Mouse (Mus musculus): ENCODE results near the gene Slc10a6. TPM values are rescaled to one million over a fixed set of nuclear protein-coding genes. Genes with fewer than 3 reads are reported as not detected.
A peak's percentile ranks its signal among the peaks of the same experiment; 100 is the strongest.

The Slc10a6 gene
- 0.38 and 0.52 TPM in 2 replicates for polyA plus RNA-seq (2014; fragmentation: Nextera tagmentation; extraction: Ambion mirVana)

DNA sequence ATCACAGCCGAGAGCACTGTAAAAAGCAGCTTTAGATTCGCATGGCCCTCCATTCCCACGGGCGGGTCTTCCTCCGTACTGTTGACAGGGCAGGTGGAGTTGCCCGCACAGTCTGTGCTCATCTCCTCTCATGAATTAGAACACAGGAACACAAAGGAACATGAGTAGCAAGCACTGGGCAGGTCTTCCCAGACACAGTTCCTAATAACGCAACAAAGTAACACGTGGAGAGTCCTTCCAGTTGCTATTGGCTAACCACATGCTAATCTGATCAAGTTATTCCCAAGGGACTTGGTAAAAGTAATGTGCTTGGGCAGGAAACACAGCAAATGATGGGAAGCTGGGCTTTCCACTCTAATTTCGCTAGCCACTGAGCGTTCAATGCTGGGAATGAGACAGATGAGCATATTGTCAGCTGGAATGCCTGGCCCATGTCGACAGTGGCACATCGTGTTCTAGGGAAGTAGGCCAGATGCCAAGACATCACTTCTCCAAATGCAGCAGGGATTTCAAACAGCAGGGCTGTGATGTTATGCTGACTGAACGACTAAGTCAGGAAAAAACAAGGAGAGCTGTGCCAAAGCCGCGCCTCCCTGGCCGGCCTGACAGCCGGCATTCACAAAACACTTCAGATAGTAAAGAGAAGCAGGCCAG, at the start of gene Slc10a6:
Gene Slc10a6, minus strand, starts transcription at position 293 of the 654 bp plus-strand sequence.
- Histone ChIP-seq H3K9ac (no peak within 1 kb of the TSS), H3K9me3 (ENCODE audit: control insufficient read depth, low read length) (no peaks in the 10 kb centered on the region), H3K4me3 (replicated peaks; ENCODE audit: low read length) (no peak within 1 kb of the TSS), H3K36me3 (replicated peaks; ENCODE audit: control insufficient read depth, insufficient read depth) (no peaks in the 10 kb centered on the region), H3K27me3 (ENCODE audit: control insufficient read depth, insufficient read depth, low read length) (no peaks in the 10 kb centered on the region), H3K4me2 (replicated peaks) (no peak within 1 kb of the TSS), H3K4me1 (replicated peaks; ENCODE audit: control insufficient read depth, insufficient read depth, low read length) (peaks cover 11% of the 10 kb centered on the region; the same call in 1 of the 2 replicates), H3K27ac (peak within 1 kb of the TSS; percentile 43; the same call in 1 of the 2 replicates)
- ATAC-seq (ENCODE audit: low FRiP score): peak; percentile 79; the same call in 1 of the 2 replicates
- 58% methylated on average over 17 of the region's 17 CpGs for WGBS
- DNase-seq (ENCODE audit: low spot score): peak; percentile 69

DNA sequence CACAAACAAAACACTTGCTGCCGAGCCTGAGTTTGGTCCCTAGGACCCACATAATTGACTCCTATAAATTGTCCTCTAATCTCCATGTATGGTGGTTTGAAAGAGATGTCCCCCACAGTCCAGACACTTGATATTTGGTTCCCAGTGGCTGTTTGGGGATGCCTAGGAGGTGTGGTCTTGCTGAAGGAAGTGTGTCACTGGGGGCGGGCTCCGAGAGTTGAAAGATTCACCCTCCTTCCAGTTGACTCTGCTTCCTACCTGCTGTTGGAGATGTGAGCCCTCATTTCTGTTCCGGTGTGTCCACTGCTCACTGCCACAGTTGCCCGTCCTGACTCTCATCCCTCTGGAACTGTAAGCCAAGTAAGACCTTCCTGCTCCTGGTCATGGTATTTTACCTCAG, 49.8 kb upstream of the Slc10a6 start:
- 96% methylated on average over 5 of the region's 5 CpGs for WGBS
- Histone ChIP-seq H3K27ac (no peak overlapping the region), H3K4me2 (replicated peaks) (no peak overlapping the region), H3K4me3 (replicated peaks; ENCODE audit: low read length) (no peak overlapping the region), H3K9me3 (ENCODE audit: control insufficient read depth, low read length) (no peaks in the 10 kb centered on the region), H3K9ac (no peak overlapping the region), H3K27me3 (ENCODE audit: control insufficient read depth, insufficient read depth, low read length) (no peaks in the 10 kb centered on the region), H3K4me1 (replicated peaks; ENCODE audit: control insufficient read depth, insufficient read depth, low read length) (no peaks in the 10 kb centered on the region), H3K36me3 (replicated peaks; ENCODE audit: control insufficient read depth, insufficient read depth) (no peaks in the 10 kb centered on the region)
- DNase-seq (ENCODE audit: low spot score): no peak
- ATAC-seq (ENCODE audit: low FRiP score): no peak

DNA sequence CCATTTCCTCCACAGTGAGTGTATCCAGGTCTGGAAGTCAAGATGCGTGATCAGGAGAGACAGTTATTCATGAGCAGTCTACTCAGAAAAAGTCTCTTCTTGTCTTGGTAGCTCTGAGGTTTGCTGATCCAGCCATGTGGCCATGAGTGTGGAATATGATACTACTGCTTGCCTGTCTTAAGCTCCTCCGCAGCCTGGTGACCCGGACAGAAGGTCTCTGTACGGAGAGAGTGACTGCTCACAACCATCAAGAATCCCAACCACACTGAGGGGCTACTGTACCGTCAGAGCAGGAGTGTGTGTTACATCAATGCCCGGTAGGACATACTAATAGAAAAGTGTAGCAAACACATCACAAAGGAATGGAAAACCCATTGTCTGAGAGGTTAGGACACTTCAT, 48.7 kb upstream of the Slc10a6 start:
- DNase-seq (ENCODE audit: low spot score) (no peak), ATAC-seq (ENCODE audit: low FRiP score) (no peak)
- Histone ChIP-seq H3K9me3 (ENCODE audit: control insufficient read depth, low read length) (no peaks in the 10 kb centered on the region), H3K9ac (no peak overlapping the region), H3K4me2 (replicated peaks) (no peak overlapping the region), H3K27me3 (ENCODE audit: control insufficient read depth, insufficient read depth, low read length) (no peaks in the 10 kb centered on the region), H3K4me1 (replicated peaks; ENCODE audit: control insufficient read depth, insufficient read depth, low read length) (no peaks in the 10 kb centered on the region), H3K4me3 (replicated peaks; ENCODE audit: low read length) (no peak overlapping the region), H3K27ac (no peak overlapping the region), H3K36me3 (replicated peaks; ENCODE audit: control insufficient read depth, insufficient read depth) (no peaks in the 10 kb centered on the region)
- WGBS: 87% methylated on average over 6 of the region's 6 CpGs

DNA sequence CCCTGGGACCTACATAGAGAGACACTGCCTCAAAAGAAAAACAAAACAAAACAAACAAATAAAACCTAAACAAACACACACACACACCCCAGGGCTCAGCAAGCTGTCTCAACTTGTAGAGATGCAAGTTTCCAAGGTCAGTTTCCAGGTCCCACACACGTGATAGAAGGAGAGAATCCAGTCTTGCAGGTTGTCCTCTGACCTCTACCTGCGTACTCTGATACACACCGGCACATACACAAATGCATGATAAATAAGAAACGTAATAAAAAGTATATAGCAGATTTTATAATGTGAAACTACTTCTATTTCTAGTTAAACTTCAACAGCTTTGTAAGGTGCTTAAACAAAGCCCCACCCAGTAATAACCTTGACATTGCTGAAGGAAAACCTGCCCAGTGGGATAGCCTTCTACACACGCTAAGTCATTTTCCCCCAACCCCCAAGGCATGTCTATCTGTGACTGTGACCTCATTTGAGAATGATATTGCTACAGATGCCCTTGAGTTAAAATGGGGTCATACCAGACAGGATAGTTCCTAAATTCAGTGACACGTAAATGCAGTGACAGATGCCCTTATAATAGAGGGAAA, 47.2 kb upstream of the Slc10a6 start:
- H3K27me3 ChIP-seq (ENCODE audit: control insufficient read depth, insufficient read depth, low read length): no peaks in the 10 kb centered on the region
- no peak overlapping the region for H3K27ac ChIP-seq
- H3K9ac ChIP-seq: no peak overlapping the region
- no peak for ATAC-seq (ENCODE audit: low FRiP score)
- no peaks in the 10 kb centered on the region for H3K4me1 ChIP-seq (replicated peaks; ENCODE audit: control insufficient read depth, insufficient read depth, low read length)
- 86% methylated on average over 6 of the region's 6 CpGs for WGBS
- no peaks in the 10 kb centered on the region for H3K9me3 ChIP-seq (ENCODE audit: control insufficient read depth, low read length)
- no peaks in the 10 kb centered on the region for H3K36me3 ChIP-seq (replicated peaks; ENCODE audit: control insufficient read depth, insufficient read depth)
- H3K4me2 ChIP-seq (replicated peaks): no peak overlapping the region
- no peak for DNase-seq (ENCODE audit: low spot score)
- no peak overlapping the region for H3K4me3 ChIP-seq (replicated peaks; ENCODE audit: low read length)

DNA sequence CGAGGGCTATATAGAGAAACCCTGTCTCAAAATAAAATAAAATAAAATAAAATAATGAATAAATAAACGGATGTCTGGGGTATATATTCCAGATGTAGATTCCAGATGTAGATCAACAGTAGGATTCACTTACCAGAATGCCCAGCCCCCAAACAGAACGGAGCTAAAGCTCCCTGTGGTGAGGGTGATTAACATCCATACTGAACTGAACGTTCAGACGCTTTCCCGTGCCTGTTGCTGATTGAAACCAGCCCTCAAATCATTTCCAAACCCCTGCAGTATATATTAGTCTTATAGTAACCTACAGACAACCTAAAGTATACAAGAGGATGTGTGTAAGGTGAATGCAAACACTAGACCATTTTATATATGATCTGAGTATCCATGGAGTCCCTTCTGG, 45.3 kb upstream of the Slc10a6 start:
- no peak for ATAC-seq (ENCODE audit: low FRiP score)
- H3K4me1 ChIP-seq (replicated peaks; ENCODE audit: control insufficient read depth, insufficient read depth, low read length): no peaks in the 10 kb centered on the region
- H3K36me3 ChIP-seq (replicated peaks; ENCODE audit: control insufficient read depth, insufficient read depth): no peaks in the 10 kb centered on the region
- H3K4me2 ChIP-seq (replicated peaks): no peak overlapping the region
- no peak overlapping the region for H3K9ac ChIP-seq
- WGBS: 59% methylated on average over 6 of the region's 6 CpGs
- DNase-seq (ENCODE audit: low spot score): no peak
- H3K27ac ChIP-seq: no peak overlapping the region
- H3K27me3 ChIP-seq (ENCODE audit: control insufficient read depth, insufficient read depth, low read length): no peaks in the 10 kb centered on the region
- no peaks in the 10 kb centered on the region for H3K9me3 ChIP-seq (ENCODE audit: control insufficient read depth, low read length)
- no peak overlapping the region for H3K4me3 ChIP-seq (replicated peaks; ENCODE audit: low read length)

DNA sequence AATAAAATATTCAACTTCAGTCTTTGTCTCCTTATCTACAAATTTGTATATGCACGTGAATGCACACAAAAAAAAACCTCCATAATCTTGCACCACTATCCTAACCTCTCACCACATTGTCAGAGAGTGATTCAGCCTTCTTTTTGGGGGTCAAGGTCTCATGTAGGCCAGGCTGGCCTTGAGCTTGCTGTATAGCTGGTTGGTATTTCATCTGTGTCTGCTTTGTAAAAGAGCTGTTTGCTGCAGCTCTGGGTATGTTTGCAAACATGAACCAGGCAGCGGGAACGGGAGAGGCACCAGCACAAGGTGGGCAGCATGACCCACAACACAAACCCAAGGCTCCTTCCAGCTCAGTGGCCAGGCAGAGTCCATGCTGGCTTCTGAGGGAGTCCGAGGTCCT, 44.4 kb upstream of the Slc10a6 start:
- no peak overlapping the region for H3K4me2 ChIP-seq (replicated peaks)
- H3K36me3 ChIP-seq (replicated peaks; ENCODE audit: control insufficient read depth, insufficient read depth): no peaks in the 10 kb centered on the region
- DNase-seq (ENCODE audit: low spot score): no peak
- H3K27ac ChIP-seq: no peak overlapping the region
- H3K4me3 ChIP-seq (replicated peaks; ENCODE audit: low read length): no peak overlapping the region
- WGBS: 81% methylated on average over 4 of the region's 4 CpGs
- H3K4me1 ChIP-seq (replicated peaks; ENCODE audit: control insufficient read depth, insufficient read depth, low read length): no peaks in the 10 kb centered on the region
- no peak for ATAC-seq (ENCODE audit: low FRiP score)
- H3K27me3 ChIP-seq (ENCODE audit: control insufficient read depth, insufficient read depth, low read length): no peaks in the 10 kb centered on the region
- H3K9me3 ChIP-seq (ENCODE audit: control insufficient read depth, low read length): no peaks in the 10 kb centered on the region
- no peak overlapping the region for H3K9ac ChIP-seq

DNA sequence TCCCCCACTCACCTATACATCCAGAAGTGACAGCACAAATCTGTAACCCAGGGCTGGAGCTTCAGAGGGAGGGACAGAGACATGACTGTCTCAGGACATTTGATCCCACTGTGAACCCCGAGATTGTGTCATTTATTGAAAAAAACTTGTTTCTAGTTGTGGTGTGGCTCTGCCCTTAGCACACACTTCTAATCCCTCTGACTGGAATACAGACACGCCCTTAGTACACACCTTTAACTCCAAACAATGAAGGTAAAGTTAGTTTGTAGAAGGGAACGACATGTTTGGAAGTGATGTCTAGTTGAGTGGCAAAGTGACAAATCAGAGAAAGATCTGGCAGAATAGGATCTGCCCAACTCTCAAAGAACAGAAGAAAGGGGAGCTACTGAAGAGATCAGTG, 42.7 kb upstream of the Slc10a6 start:
- 76% methylated on average over 3 of the region's 3 CpGs for WGBS

DNA sequence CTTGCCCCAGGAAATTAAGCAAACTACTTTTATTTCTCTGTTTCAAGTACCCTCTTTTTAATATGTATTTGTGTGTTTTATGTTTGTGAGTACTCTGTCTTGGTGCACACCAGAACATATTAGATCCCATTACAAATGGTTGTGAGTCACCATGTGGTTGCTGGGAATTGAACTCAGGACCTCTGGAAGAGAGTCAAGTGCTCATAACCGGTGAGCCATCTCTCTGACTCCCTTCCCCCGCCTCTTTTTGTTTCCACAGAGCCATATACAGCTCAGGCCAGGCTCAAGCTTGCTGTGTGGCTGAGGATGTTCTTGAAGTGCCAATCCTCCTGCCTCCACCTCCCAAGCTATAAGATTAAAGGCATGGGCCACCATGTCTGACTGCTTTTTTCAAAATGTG, 36.7 kb upstream of the Slc10a6 start:
- no peaks in the 10 kb centered on the region for H3K9me3 ChIP-seq (ENCODE audit: control insufficient read depth, low read length)
- H3K4me1 ChIP-seq (replicated peaks; ENCODE audit: control insufficient read depth, insufficient read depth, low read length): no peaks in the 10 kb centered on the region
- no peak overlapping the region for H3K27ac ChIP-seq
- 66% methylated on average over 2 of the region's 2 CpGs for WGBS
- no peaks in the 10 kb centered on the region for H3K36me3 ChIP-seq (replicated peaks; ENCODE audit: control insufficient read depth, insufficient read depth)
- no peak overlapping the region for H3K4me2 ChIP-seq (replicated peaks)
- ATAC-seq (ENCODE audit: low FRiP score) (no peak), DNase-seq (ENCODE audit: low spot score) (no peak)
- no peak overlapping the region for H3K9ac ChIP-seq
- H3K27me3 ChIP-seq (ENCODE audit: control insufficient read depth, insufficient read depth, low read length): no peaks in the 10 kb centered on the region
- no peak overlapping the region for H3K4me3 ChIP-seq (replicated peaks; ENCODE audit: low read length)

More for the DNA sequence above, 42.7 kb upstream of the Slc10a6 start:
- no peak for DNase-seq (ENCODE audit: low spot score)
- Histone ChIP-seq H3K4me1 (replicated peaks; ENCODE audit: control insufficient read depth, insufficient read depth, low read length) (no peaks in the 10 kb centered on the region), H3K4me2 (replicated peaks) (no peak overlapping the region), H3K9me3 (ENCODE audit: control insufficient read depth, low read length) (no peaks in the 10 kb centered on the region), H3K4me3 (replicated peaks; ENCODE audit: low read length) (no peak overlapping the region), H3K36me3 (replicated peaks; ENCODE audit: control insufficient read depth, insufficient read depth) (no peaks in the 10 kb centered on the region), H3K27me3 (ENCODE audit: control insufficient read depth, insufficient read depth, low read length) (no peaks in the 10 kb centered on the region), H3K9ac (no peak overlapping the region), H3K27ac (no peak overlapping the region)
- ATAC-seq (ENCODE audit: low FRiP score): no peak

DNA sequence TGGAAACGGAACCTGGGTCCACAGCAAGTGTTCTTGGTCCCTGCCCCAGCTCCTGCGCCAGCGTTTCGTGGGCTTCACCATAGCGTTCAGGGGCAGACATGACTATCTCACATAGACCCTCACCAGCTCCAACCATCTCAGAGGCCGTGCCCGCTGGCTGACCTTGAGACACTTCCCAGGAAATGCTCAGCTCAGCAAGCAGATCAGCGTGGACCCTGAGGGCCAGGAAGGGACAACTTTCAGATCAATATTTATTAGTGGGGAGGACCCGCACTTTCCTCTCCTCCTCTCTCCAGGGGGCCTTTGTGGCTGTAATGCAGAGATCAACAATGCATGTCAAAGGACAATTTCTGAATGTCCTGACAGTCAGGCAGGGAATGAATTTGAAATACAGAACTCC, 35.7 kb upstream of the Slc10a6 start:
- Histone ChIP-seq H3K27me3 (ENCODE audit: control insufficient read depth, insufficient read depth, low read length) (no peaks in the 10 kb centered on the region; the same call in 1 of the 2 replicates), H3K4me2 (replicated peaks) (no peak overlapping the region), H3K4me3 (replicated peaks; ENCODE audit: low read length) (no peak overlapping the region), H3K9me3 (ENCODE audit: control insufficient read depth, low read length) (no peaks in the 10 kb centered on the region), H3K4me1 (replicated peaks; ENCODE audit: control insufficient read depth, insufficient read depth, low read length) (no peaks in the 10 kb centered on the region), H3K36me3 (replicated peaks; ENCODE audit: control insufficient read depth, insufficient read depth) (no peaks in the 10 kb centered on the region), H3K9ac (no peak overlapping the region), H3K27ac (no peak overlapping the region)
- DNase-seq (ENCODE audit: low spot score) (no peak), ATAC-seq (ENCODE audit: low FRiP score) (no peak)
- WGBS: 64% methylated on average over 9 of the region's 9 CpGs
